Mouse (Mus musculus) hindbrain, embryonic 11.5 days (tissue): ENCODE data around the gene Cnp. TPM values are rescaled to one million over a fixed set of nuclear protein-coding genes. Genes with fewer than 3 reads are reported as not detected.
A peak's percentile ranks its signal among the peaks of the same experiment; 100 is the strongest.

ENCODE experiments used
- ATAC-seq: fragments of 200-750 bp; cut with Nextera tagmentation; 2 replicates; pipeline ENCODE4 v1.8.0; 2017; ENCODE audit warnings: mild to moderate bottlenecking, moderate TSS enrichment, moderate library complexity; ENCODE audit not compliant: low FRiP score
- DNase-seq: peaks from one replicate; pipeline ENCODE4 v3.0.0-alpha.2; 2015; ENCODE audit warnings: low spot score
- H3K27ac ChIP-seq: fragments of 300-500 bp; sonication (generic); 2 replicates; pipeline ENCODE4 v1.5.1; 2014; ENCODE audit warnings: mild to moderate bottlenecking, low read depth, low read length
- H3K27me3 ChIP-seq: fragments of 300-500 bp; sonication (generic); 2 replicates; pipeline ENCODE4 v1.6.1; 2014; ENCODE audit warnings: mild to moderate bottlenecking, low read length, moderate library complexity, mixed read lengths; ENCODE audit not compliant: control insufficient read depth, insufficient read depth
- H3K36me3 ChIP-seq: fragments of 300-500 bp; sonication (generic); 2 replicates; pipeline ENCODE4 v1.6.1; 2014; ENCODE audit warnings: mild to moderate bottlenecking, low read length, moderate library complexity, mixed read lengths; ENCODE audit not compliant: control insufficient read depth, insufficient read depth
- H3K4me1 ChIP-seq: fragments of 300-500 bp; sonication (generic); replicated peaks from 2 replicates; pipeline ENCODE4 v1.6.1; 2014; ENCODE audit warnings: low read length, mixed read lengths; ENCODE audit not compliant: control insufficient read depth, insufficient read depth
- H3K4me2 ChIP-seq: fragments of 300-500 bp; sonication (generic); replicated peaks from 2 replicates; pipeline ENCODE4 v1.6.1; 2014; ENCODE audit warnings: mild to moderate bottlenecking, low read depth, low read length
- H3K4me3 ChIP-seq: fragments of 300-500 bp; sonication (generic); 2 replicates; pipeline ENCODE4 v1.5.1; 2014; ENCODE audit warnings: low read depth, low read length
- H3K9ac ChIP-seq: fragments of 300-500 bp; sonication (generic); 2 replicates; pipeline ENCODE4 v1.6.1; 2014; ENCODE audit warnings: low read depth, low read length
- H3K9me3 ChIP-seq: fragments of 300-500 bp; sonication (generic); 2 replicates; pipeline ENCODE4 v1.6.1; 2016; ENCODE audit warnings: low read length; ENCODE audit not compliant: control insufficient read depth
- WGBS: fragments of 180-500 bp; shearing (Covaris S2); extraction: QIAGEN DNeasy Blood & Tissue Kit; methylation state at CpG from one replicate; pipeline ENCODE4 v1.1.7; 2014; 5-methylcytosine and 5-hydroxymethylcytosine counted together
- polyA plus RNA-seq: library from polyadenylated mRNA; unstranded; fragments of >200 nt; fragmentation: Nextera tagmentation; extraction: Ambion mirVana; gene quantifications from 2 replicates; pipeline ENCODE4 v1.2.1, GENCODE M21; 2014

Gene Cnp
- 17.4 and 17.8 TPM in 2 replicates for polyA plus RNA-seq

DNA sequence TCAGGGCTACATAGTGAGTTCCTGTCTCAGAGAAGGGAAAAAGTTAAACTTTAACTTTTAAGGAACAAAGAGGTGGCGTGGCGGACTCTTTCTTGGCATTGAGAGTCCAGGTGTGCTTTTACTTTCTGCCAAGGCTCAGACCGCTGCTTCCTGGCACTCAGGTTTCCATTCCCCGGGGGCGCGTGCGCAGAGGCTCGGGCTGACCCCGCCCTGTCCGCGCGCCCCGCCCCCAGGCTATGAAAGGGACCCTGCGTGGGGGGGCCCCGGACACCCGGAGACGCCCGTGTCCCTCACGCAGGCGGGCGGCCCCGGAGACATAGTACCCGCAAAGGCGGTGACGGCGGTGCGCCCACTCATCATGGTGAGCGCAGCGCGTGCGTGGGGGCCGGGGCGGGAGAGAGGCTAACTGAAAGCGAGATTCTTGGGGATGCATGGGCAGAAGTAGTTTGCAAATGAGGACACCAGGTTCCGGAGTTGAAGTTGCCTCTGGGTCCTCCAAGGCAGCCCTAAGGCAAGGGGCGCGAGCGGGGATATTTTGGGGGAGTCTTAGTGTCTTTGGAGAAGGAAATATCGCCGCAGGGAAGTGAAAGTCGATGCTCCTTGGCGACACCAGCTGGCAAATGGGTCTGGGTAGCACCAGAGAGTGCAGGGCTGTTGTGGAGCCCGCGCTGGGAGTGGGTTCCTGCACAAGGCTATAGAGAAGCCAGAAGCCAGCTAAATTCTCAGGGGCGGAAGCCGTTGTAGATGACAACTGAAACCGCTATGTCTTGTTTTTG lies at the start of gene Cnp:
Cnp (plus strand) TSS at position 197 of the 776 bp plus-strand sequence.
- WGBS, result 2% methylated on average over 47 of the region's 47 CpGs

DNA sequence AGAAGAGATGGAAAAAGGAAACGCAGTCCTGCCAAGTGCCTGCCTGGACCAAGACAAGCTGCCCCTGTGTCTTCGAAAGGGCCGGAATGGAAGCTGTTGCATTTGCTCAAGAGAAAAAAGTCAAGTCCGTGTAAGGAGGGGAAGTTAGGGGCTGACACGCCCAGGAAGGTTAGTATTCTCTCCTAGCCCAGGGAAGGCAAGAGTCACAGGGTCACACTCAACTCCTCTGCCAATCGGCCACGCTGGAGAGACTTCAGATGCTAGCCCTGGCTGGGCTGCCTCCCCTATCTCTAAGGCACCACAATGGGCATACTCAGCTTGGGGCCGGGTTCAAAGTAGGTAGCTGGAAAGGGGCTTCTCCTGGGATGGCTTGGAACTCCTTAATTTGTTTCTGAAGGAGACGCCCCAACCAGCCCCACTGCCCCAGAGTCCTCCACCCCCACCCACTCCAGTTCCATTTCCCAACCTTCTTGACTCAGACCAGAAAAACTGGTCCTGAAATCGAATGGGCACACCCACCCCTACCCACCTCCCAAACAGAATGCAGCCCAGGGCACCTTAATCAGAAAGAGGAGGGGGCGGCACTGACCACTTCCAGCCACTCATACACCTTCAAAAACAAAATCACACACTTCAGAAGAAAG lies 49.6 kb upstream of the Cnp start:
- Histone ChIP-seq H3K4me2 (peak overlapping the region; percentile 92), H3K4me1 (peaks cover 10% of the 10 kb centered on the region), H3K36me3 (peaks cover 16% of the 10 kb centered on the region), H3K27me3 (no peaks in the 10 kb centered on the region), H3K9ac (peak overlapping the region; percentile 94), H3K27ac (no peak overlapping the region), H3K4me3 (peak overlapping the region; percentile 92), H3K9me3 (no peaks in the 10 kb centered on the region)
- no peak for ATAC-seq
- WGBS, result 50% methylated on average over 11 of the region's 11 CpGs
- DNase-seq, result no peak

More for the DNA sequence above, at the start of gene Cnp:
- Histone ChIP-seq H3K36me3 (no peaks in the 10 kb centered on the region), H3K4me3 (peak within 1 kb of the TSS; percentile 59), H3K4me1 (peaks cover 6% of the 10 kb centered on the region; the same call in 1 of the 2 replicates), H3K27me3 (peaks cover 6% of the 10 kb centered on the region; the same call in 1 of the 2 replicates), H3K27ac (no peak within 1 kb of the TSS), H3K9ac (peak within 1 kb of the TSS; percentile 59), H3K4me2 (peak within 1 kb of the TSS; percentile 82), H3K9me3 (no peaks in the 10 kb centered on the region)
- ATAC-seq, result peak; percentile 60; the same call in 1 of the 2 replicates
- peak; percentile 72 for DNase-seq

DNA sequence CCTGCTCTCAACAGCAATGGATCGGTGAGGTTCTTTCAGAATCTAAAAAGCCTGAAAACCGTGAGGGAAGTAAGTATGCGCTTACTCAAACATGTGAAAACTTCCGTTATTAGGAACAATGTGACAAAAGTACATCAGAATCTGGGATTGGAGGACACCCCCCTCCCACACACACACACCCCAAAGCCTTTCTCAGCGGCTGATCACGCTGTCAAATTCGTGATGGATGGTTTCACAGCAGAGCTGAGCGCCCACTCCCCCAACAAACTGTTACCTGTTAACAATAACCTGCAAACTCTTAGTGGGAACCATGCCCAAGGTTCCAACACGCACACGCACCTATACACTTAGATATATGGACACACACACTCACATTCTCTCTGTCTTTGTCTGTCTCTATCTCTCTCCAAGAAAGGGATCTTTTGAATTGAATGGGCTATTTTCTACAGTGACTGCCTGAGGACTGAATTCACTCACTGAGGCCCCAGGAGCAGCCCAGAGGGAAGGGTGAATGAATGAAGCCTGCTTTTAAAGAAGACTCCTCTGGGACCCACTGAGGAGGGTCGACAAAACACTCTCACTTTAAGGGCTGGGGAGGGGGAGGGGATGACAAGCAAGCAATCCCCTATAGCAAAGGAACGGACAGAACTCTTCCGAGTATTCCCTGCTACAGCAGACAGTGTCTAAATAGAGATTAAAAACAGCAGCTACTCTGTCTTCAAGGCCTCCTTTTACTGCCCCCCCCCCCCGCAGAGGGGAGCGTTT lies 48.5 kb upstream of the Cnp start:
- Histone ChIP-seq H3K9me3 (no peaks in the 10 kb centered on the region), H3K27me3 (no peaks in the 10 kb centered on the region), H3K4me2 (peak overlapping the region; percentile 92), H3K27ac (peak overlapping the region; percentile 90; the same call in 1 of the 2 replicates), H3K36me3 (peaks cover 11% of the 10 kb centered on the region), H3K9ac (peak overlapping the region; percentile 94), H3K4me3 (peak overlapping the region; percentile 92), H3K4me1 (peaks cover 10% of the 10 kb centered on the region)
- DNase-seq (peak; percentile 52), ATAC-seq (no peak)
- WGBS, result 5% methylated on average over 15 of the region's 15 CpGs

DNA sequence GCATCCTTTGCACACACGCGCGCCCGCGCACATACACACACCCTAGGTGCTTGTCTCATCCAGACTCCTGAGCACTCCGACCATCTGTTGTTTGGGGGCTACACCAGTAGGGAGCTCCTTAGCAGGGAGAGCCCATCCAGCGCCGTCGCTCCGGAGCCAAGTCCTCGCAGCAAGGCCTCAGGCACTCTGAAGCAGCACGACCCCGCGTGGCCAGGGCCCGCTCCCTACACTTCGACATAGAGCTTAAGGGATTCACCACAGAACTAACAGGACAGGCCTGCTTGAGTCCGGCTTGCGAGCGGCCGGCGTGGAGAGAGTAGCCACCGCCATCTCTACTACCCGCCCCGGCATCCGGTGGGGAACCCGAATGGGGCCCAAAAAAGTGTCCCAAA lies 47.6 kb upstream of the Cnp start:
- peaks cover 7% of the 10 kb centered on the region for H3K36me3 ChIP-seq
- peak overlapping the region; percentile 90 for H3K27ac ChIP-seq
- H3K9me3 ChIP-seq, result no peaks in the 10 kb centered on the region
- H3K4me2 ChIP-seq, result peak overlapping the region; percentile 92
- H3K27me3 ChIP-seq, result no peaks in the 10 kb centered on the region
- ATAC-seq (peak; percentile 22), DNase-seq (peak; percentile 78)
- peaks cover 10% of the 10 kb centered on the region for H3K4me1 ChIP-seq
- WGBS, result under 1% methylated on average over 26 of the region's 26 CpGs
- H3K4me3 ChIP-seq, result peak overlapping the region; percentile 92
- H3K9ac ChIP-seq, result peak overlapping the region; percentile 94

GRCm38 (mm10) chr11:100527458-100528374 lies 47.0 kb upstream of the Cnp start, which contains the start of gene Acly:
TSS of gene Acly (minus strand) at chr11:100528000.
- WGBS, result under 1% methylated on average over 48 of the region's 54 CpGs
- Histone ChIP-seq H3K4me1 (peaks cover 10% of the 10 kb centered on the region), H3K9me3 (no peaks in the 10 kb centered on the region), H3K4me2 (peak within 1 kb of the TSS; percentile 92), H3K27me3 (no peaks in the 10 kb centered on the region), H3K4me3 (peak within 1 kb of the TSS; percentile 92), H3K27ac (peak within 1 kb of the TSS; percentile 90), H3K36me3 (peaks cover 5% of the 10 kb centered on the region), H3K9ac (peak within 1 kb of the TSS; percentile 94)
- ATAC-seq, result peak; percentile 98
- DNase-seq, result peak; percentile 100

DNA sequence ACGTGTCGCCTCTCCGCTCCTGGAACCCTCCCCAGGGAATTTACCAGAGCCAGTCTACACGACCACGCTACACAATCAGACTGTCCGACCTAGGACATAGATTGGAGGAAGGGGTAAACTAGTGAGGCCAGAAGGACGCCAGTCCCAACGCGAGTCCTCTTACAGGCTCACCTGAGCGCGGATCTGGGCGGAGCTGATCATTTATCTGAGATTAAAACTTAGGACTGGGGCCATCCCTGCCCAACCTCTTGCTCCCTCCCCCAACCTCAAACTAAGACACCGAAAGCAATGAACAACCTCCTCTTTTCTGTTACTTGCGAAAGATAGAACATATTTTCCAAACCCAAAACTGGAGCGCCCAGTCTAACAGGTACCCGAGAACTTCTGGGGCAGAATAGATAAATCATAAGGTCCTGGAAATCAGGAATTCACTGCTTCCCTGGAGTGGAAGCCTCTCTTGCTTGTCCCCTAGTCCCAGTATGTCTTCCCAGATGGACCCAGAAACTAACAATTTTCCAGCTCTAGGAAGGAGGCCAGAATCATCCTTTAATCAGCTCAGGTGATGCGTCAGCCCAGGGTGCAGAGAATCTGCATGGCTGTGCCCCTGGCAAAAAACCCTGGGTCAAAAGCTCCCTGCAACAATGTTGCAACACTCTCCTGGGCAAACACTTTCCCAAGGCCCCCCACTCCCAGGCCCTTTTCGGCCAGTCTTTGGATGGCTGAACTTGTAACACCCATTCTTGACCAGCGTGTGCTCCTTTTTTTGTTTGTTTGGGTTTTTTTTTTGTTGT lies 46.1 kb upstream of the Cnp start:
- WGBS, result 21% methylated on average over 19 of the region's 19 CpGs
- H3K9ac ChIP-seq, result peak overlapping the region; percentile 94
- H3K36me3 ChIP-seq, result no peaks in the 10 kb centered on the region
- H3K27me3 ChIP-seq, result no peaks in the 10 kb centered on the region
- peaks cover 10% of the 10 kb centered on the region for H3K4me1 ChIP-seq
- peak overlapping the region; percentile 57 for H3K4me2 ChIP-seq
- H3K27ac ChIP-seq, result peak overlapping the region; percentile 63
- peak overlapping the region; percentile 92 for H3K4me3 ChIP-seq
- DNase-seq, result no peak
- ATAC-seq, result no peak; the same call in 1 of the 2 replicates
- H3K9me3 ChIP-seq, result no peaks in the 10 kb centered on the region

DNA sequence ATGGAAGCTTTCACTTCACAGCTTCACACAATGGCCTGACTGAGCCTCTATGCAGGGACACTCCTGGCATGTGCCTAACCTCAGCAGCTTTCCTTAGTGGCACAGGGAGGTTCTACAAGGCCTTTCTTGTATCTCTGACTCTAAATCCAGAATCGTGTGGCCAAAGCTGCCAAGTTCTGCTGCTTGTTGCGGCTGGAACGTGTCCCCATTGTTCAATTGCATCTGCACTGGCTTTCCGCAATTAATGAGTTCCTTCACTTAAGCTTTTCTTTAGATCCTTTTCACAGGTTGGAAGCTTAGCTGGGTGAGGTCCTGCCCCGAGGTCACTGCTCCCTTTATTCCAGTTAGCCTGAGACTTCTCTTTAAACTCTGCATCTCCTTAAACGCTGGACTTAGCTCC lies 40.8 kb upstream of the Cnp start:
- H3K27ac ChIP-seq, result no peak overlapping the region
- H3K27me3 ChIP-seq, result no peaks in the 10 kb centered on the region
- no peaks in the 10 kb centered on the region for H3K4me1 ChIP-seq
- H3K36me3 ChIP-seq, result no peaks in the 10 kb centered on the region
- no peak overlapping the region for H3K4me2 ChIP-seq
- WGBS, result 48% methylated on average over 6 of the region's 6 CpGs
- DNase-seq (no peak), ATAC-seq (no peak)
- H3K4me3 ChIP-seq, result no peak overlapping the region
- H3K9ac ChIP-seq, result no peak overlapping the region
- H3K9me3 ChIP-seq, result no peaks in the 10 kb centered on the region
